Mouse (Mus musculus) embryonic fibroblast, embryonic 13.5 days (primary cell): Measurements from ENCODE around the gene Olfr705.

Experiments used
- CTCF ChIP-seq: IDR thresholded peaks from 2 replicates; pipeline ENCODE4 v1.5.1; 2011; ENCODE audit warnings: mild to moderate bottlenecking, control low read depth, low read length, moderate library complexity, borderline replicate concordance; ENCODE audit not compliant: insufficient read depth
- POLR2A ChIP-seq: IDR thresholded peaks from 2 replicates; pipeline ENCODE4 v1.6.1; 2011; ENCODE audit warnings: low read depth, mild to moderate bottlenecking, control low read depth, low read length, moderate library complexity

GRCm38 (mm10) chr7:106862885-106863284 is 13.8 kb downstream of the Olfr705 start, which contains the start of gene Olfr704:
- TF ChIP-seq POLR2A (no peak), CTCF (no peak)
